In genomic region chr7:139595862-139596261, GRCm38 (mm10) we compare ENCODE assay signal across 21 mouse cellular contexts. TPM values are rescaled to one million over a fixed set of nuclear protein-coding genes. Genes with fewer than 3 reads are reported as not detected.
"Had no signal": no experiment of that assay in that cellular context is flagged by ENCODE, and none has a peak within 500 bp of the region (broad histone marks: within the 10 kb centered on the region; RNA-seq: fewer than 3 reads in every experiment).

No protein-coding gene starts in this region.

- H3K27me3 ChIP-seq: liver, embryonic 13.5 days; stomach, embryonic 15.5 days had no signal

- H3K4me3 ChIP-seq: left cerebral cortex, adult 2 months; liver, embryonic 13.5 days; midbrain, embryonic 12.5 days; midbrain, embryonic 15.5 days; neural tube, embryonic 12.5 days; stomach, embryonic 15.5 days had no signal

- DNase-seq: kidney, adult 11 months; kidney, adult 8-10 months; kidney, postnatal 14 days; kidney, postnatal 4 days; layer of hippocampus, adult 9-11 months; liver, embryonic 13.5 days; lung, adult 2 months; lung, postnatal 14 days; lung, postnatal 4 days; right cerebral cortex, postnatal 4 days; thymus, postnatal 25 days had no signal

- H3K36me3 ChIP-seq: liver, embryonic 13.5 days; midbrain, embryonic 12.5 days; midbrain, embryonic 15.5 days; neural tube, embryonic 12.5 days; stomach, embryonic 15.5 days had no signal

- H3K4me2 ChIP-seq: liver, embryonic 13.5 days; midbrain, embryonic 12.5 days; midbrain, embryonic 15.5 days; neural tube, embryonic 12.5 days; stomach, embryonic 15.5 days had no signal

- H3K9me3 ChIP-seq: liver, embryonic 13.5 days; midbrain, embryonic 12.5 days; midbrain, embryonic 15.5 days; neural tube, embryonic 12.5 days; stomach, embryonic 15.5 days had no signal

- H3K9ac ChIP-seq: liver, embryonic 13.5 days; midbrain, embryonic 12.5 days; midbrain, embryonic 15.5 days; neural tube, embryonic 12.5 days; stomach, embryonic 15.5 days had no signal

- ATAC-seq: midbrain, embryonic 15.5 days had no signal

- H3K27ac ChIP-seq: left cerebral cortex, adult 2 months; liver, embryonic 13.5 days; midbrain, embryonic 12.5 days; midbrain, embryonic 15.5 days; neural tube, embryonic 12.5 days; stomach, embryonic 15.5 days had no signal

- H3K4me1 ChIP-seq: liver, embryonic 13.5 days; midbrain, embryonic 12.5 days; midbrain, embryonic 15.5 days; neural tube, embryonic 12.5 days had no signal

RNA-seq across cellular contexts. Expression of gene Nkx6-2, which starts 13.3 kb away (rescaled TPM):
- total RNA-seq: liver, adult 2 months; megakaryocyte, adult 5-6 weeks had no signal
- polyA plus RNA-seq: kidney, embryonic 16.5 days; limb, embryonic 11.5 days; liver, adult 2 months; liver, embryonic 16.5 days had no signal
